Mouse (Mus musculus) liver, adult 2 months (tissue): ENCODE measurements around the gene Sox15. TPM values are rescaled to one million over a fixed set of nuclear protein-coding genes. Genes with fewer than 3 reads are reported as not detected.
"Not testable (repeated sequence)": the region's sequence is repeated elsewhere in the genome, so short reads cannot be mapped to it uniquely, and the experiment has no call there.

ENCODE experiments used
- DNase-seq: peaks from one replicate; pipeline ENCODE4 v3.0.0-alpha.2; 2011; ENCODE audit warnings: low read depth, low spot score; ENCODE audit errors: extremely low read depth
- H3K27ac ChIP-seq: fragments of 200-500 bp; replicated peaks from 2 replicates; pipeline ENCODE4 v1.5.1; 2012; ENCODE audit warnings: low read depth, mild to moderate bottlenecking, control low read depth, inconsistent platforms, low read length; ENCODE audit not compliant: insufficient read depth
- H3K27me3 ChIP-seq: fragments of 200-500 bp; 2 replicates; pipeline ENCODE4 v1.6.1; 2012; ENCODE audit warnings: mild to moderate bottlenecking, moderate library complexity, low read length, inconsistent platforms; ENCODE audit not compliant: control insufficient read depth, insufficient read depth
- H3K36me3 ChIP-seq: fragments of 200-500 bp; 2 replicates; pipeline ENCODE4 v1.6.1; 2012; ENCODE audit warnings: low read length, inconsistent platforms; ENCODE audit not compliant: control insufficient read depth, insufficient read depth
- H3K4me1 ChIP-seq: fragments of 200-500 bp; 2 replicates; pipeline ENCODE4 v1.6.1; 2011; ENCODE audit warnings: low read length; ENCODE audit not compliant: control insufficient read depth, insufficient read depth
- H3K4me3 ChIP-seq: fragments of 200-500 bp; 2 replicates; pipeline ENCODE4 v1.5.1; 2011; ENCODE audit warnings: low read depth, mild to moderate bottlenecking, control low read depth, low read length, moderate library complexity; ENCODE audit not compliant: insufficient read depth
- H3K79me2 ChIP-seq: fragments of 200-500 bp; 2 replicates; pipeline ENCODE4 v1.6.1; 2012; ENCODE audit warnings: inconsistent platforms, mild to moderate bottlenecking, low read length, moderate library complexity; ENCODE audit not compliant: control insufficient read depth, insufficient read depth
- H3K9ac ChIP-seq: fragments of 200-500 bp; 2 replicates; pipeline ENCODE4 v1.6.1; 2012; ENCODE audit warnings: low read depth, mild to moderate bottlenecking, control low read depth, inconsistent platforms, low read length
- CTCF ChIP-seq: fragments of 200-500 bp; IDR thresholded peaks from 2 replicates; pipeline ENCODE4 v1.5.1; 2011; ENCODE audit warnings: low read depth, low read length, control low read depth
- POLR2A ChIP-seq: fragments of 200-500 bp; IDR thresholded peaks from 2 replicates; pipeline ENCODE4 v1.6.1; 2011; ENCODE audit warnings: low read length, control low read depth; ENCODE audit not compliant: insufficient read depth; ENCODE audit errors: extremely low read depth
- WGBS: fragments of 180-500 bp; shearing (Covaris S2); methylation state at CpG from one replicate; pipeline ENCODE4 v1.1.7; 2018; 5-methylcytosine and 5-hydroxymethylcytosine counted together
- polyA plus RNA-seq: library from polyadenylated mRNA; depleted of rRNA; stranded (reverse); fragments of >200 nt; gene quantifications from 2 replicates; pipeline ENCODE4 v1.2.3, GENCODE M21; 2012
- total RNA-seq: library from RNA; depleted of rRNA; stranded (reverse); fragments of >200 nt; gene quantifications from 2 replicates; pipeline ENCODE4 v1.2.3, GENCODE M21; 2014

Gene Sox15
- total and polyA plus RNA-seq, 2 experiments, result 0.21 TPM; not detected in 1

- TF ChIP-seq CTCF, result peak; percentile 37; the same call in 1 of the 2 replicates
- peak; percentile 57; the same call in 1 of the 2 replicates for TF ChIP-seq POLR2A
- 4% methylated on average over 41 of the region's 41 CpGs for WGBS
- H3K4me3 ChIP-seq, result peak within 1 kb of the TSS; percentile 66
- peak within 1 kb of the TSS; percentile 85 for H3K9ac ChIP-seq
- H3K27ac ChIP-seq, result peak within 1 kb of the TSS; percentile 47
- peak; percentile 30 for DNase-seq
- H3K36me3 ChIP-seq, result no peaks in the 10 kb centered on the region
- no peaks in the 10 kb centered on the region for H3K27me3 ChIP-seq
- no peaks in the 10 kb centered on the region for H3K79me2 ChIP-seq
- peaks cover 7% of the 10 kb centered on the region; the same call in 1 of the 2 replicates for H3K4me1 ChIP-seq
Measured at GRCm38 (mm10) chr11:69695361-69696181, 40.5 kb downstream of the Sox15 start, which contains the start of the genes Tnfsf12 and Tnfsfm13. Gene Tnfsf12 (minus strand): TSS chr11:69695849. Gene Tnfsfm13 (minus strand): TSS chr11:69696098.

GRCm38 (mm10) chr11:69697396-69697795 lies 42.3 kb downstream of the Sox15 start:
- H3K4me3 ChIP-seq, result no peak overlapping the region
- TF ChIP-seq POLR2A (no peak), CTCF (no peak)
- H3K27ac ChIP-seq, result no peak overlapping the region
- 90% methylated on average over 3 of the region's 3 CpGs for WGBS
- H3K79me2 ChIP-seq, result no peaks in the 10 kb centered on the region
- H3K4me1 ChIP-seq, result peaks cover 7% of the 10 kb centered on the region; the same call in 1 of the 2 replicates
- no peak overlapping the region for H3K9ac ChIP-seq
- H3K36me3 ChIP-seq, result no peaks in the 10 kb centered on the region
- DNase-seq, result no peak
- H3K27me3 ChIP-seq, result no peaks in the 10 kb centered on the region

- 77% methylated on average over 5 of the region's 5 CpGs for WGBS
- Histone ChIP-seq H3K4me3 (no peak overlapping the region), H3K9ac (no peak overlapping the region), H3K79me2 (no peaks in the 10 kb centered on the region), H3K4me1 (no peaks in the 10 kb centered on the region), H3K27ac (no peak overlapping the region), H3K27me3 (no peaks in the 10 kb centered on the region), H3K36me3 (no peaks in the 10 kb centered on the region)
- no peak for DNase-seq
- no peak for TF ChIP-seq POLR2A
- TF ChIP-seq CTCF, result no peak
Measured at GRCm38 (mm10) chr11:69698574-69698973, 43.5 kb downstream of the Sox15 start.

GRCm38 (mm10) chr11:69699595-69699994 lies 44.5 kb downstream of the Sox15 start:
- Histone ChIP-seq H3K27me3 (no peaks in the 10 kb centered on the region), H3K9ac (no peak overlapping the region), H3K4me3 (no peak overlapping the region), H3K36me3 (no peaks in the 10 kb centered on the region), H3K4me1 (no peaks in the 10 kb centered on the region), H3K27ac (no peak overlapping the region), H3K79me2 (no peaks in the 10 kb centered on the region)
- no peak for DNase-seq
- TF ChIP-seq CTCF, result no peak
- no peak for TF ChIP-seq POLR2A
- 61% methylated on average over 1 of the region's 1 CpGs for WGBS

- H3K9ac ChIP-seq, H3K27me3 ChIP-seq, H3K4me3 ChIP-seq, H3K4me1 ChIP-seq, DNase-seq, H3K79me2 ChIP-seq, H3K36me3 ChIP-seq, H3K27ac ChIP-seq: not testable (repeated sequence)
- whole genome bisulfite sequencing, result 95% methylated on average over 10 of the region's 10 CpGs
Measured at GRCm38 (mm10) chr11:69702886-69703285, 47.8 kb downstream of the Sox15 start.

- H3K4me3 ChIP-seq, H3K36me3 ChIP-seq, H3K79me2 ChIP-seq, H3K9ac ChIP-seq, DNase-seq, H3K27me3 ChIP-seq, H3K4me1 ChIP-seq, H3K27ac ChIP-seq: not testable (repeated sequence)
- WGBS, result 84% methylated on average over 3 of the region's 3 CpGs
Measured at GRCm38 (mm10) chr11:69703381-69703780, 48.3 kb downstream of the Sox15 start.
